Mouse (Mus musculus): ENCODE data around the gene Hnrnpll.

- TF ChIP-seq POLR2A (IDR thresholded peaks at IDR 0.05; ENCODE audit: extremely low read depth, insufficient read depth, low read length) = no peak
- no peak for TF ChIP-seq CTCF (IDR thresholded peaks at IDR 0.05; ENCODE audit: low read depth, low read length)
Observed at GRCm38 (mm10) chr17:80053931-80054734, 8.0 kb downstream of the Hnrnpll start.

All from liver, adult 2 months (tissue).